Mouse (Mus musculus) spleen, adult 2 months (tissue): ENCODE measurements at regions not wholly inside any gene's neighbourhood (a gene's known extent, or its start where the extent isn't known, plus 50 kb on each side); places are given as distances from the start of the nearest gene placed in this dataset.

Experiments used
- CTCF ChIP-seq: fragments of 200-500 bp; IDR thresholded peaks from 2 replicates; pipeline ENCODE4 v1.5.1; 2011; ENCODE audit warnings: mild to moderate bottlenecking, inconsistent platforms; ENCODE audit not compliant: insufficient read depth, insufficient read length, insufficient replicate concordance; ENCODE audit errors: extremely low read depth
- POLR2A ChIP-seq: fragments of 200-500 bp; IDR thresholded peaks from 2 replicates; pipeline ENCODE4 v1.6.1; 2011; ENCODE audit warnings: low read depth, low read length, inconsistent platforms

- no peak for TF ChIP-seq POLR2A
- TF ChIP-seq CTCF = no peak
Measured at GRCm38 (mm10) chr5:67541867-67542266, 65.8 kb upstream of the Shisa3 start.
